Mouse (Mus musculus) ovary, postnatal 14 days (tissue): ENCODE data around the gene 1700009N14Rik.

Experiments
- DNase-seq: peaks from one replicate; pipeline ENCODE4 v3.0.0; 2022; ENCODE audit warnings: low spot score

1700009N14Rik gene

DNA sequence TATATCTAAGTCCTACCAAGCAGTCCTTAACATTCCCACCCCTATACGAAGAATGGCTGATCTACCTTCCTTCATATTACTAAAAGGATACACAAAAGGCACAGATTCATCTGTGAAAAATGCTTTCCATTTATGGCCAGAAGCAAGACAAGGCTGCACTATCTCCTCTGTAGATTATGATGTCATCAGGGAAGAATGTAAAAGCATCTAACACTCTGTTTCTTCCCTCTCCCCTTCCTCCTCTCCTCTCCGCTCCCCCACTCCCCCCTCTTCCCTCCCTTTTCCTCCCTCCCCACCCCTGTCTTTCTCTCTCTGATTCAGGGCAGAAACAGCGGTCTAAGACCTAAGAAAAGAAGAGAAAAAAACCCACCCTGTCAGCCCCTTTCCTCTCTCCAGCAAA is at the start of gene 1700009N14Rik:
TSS of gene 1700009N14Rik (plus strand) at position 227 of the 400 bp plus-strand sequence.
- DNase-seq = no peak

DNA sequence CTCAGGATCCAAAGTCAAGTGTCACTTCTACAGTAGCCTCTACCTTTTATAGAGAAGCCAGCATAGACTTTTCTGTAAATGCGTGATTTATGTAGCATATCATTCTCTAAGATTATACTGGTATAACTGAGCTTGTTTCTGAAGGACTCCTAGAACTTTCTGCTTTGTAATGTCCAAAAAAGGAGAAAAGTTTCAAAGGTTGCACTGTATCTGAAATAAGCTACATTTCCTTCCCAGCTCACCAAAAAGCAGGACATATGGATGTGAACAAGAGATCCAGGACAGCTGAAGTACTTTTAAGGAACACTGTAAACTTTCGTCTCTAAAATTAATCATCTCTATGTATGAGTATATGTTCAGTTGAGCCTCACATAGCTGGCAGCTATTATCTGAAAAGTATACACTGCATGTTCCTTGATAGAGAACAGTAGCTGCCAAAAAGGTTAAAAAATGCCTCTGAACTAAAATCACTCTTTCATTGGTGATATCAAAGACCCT is 12.2 kb upstream of the 1700009N14Rik start:
- no peak for DNase-seq

DNA sequence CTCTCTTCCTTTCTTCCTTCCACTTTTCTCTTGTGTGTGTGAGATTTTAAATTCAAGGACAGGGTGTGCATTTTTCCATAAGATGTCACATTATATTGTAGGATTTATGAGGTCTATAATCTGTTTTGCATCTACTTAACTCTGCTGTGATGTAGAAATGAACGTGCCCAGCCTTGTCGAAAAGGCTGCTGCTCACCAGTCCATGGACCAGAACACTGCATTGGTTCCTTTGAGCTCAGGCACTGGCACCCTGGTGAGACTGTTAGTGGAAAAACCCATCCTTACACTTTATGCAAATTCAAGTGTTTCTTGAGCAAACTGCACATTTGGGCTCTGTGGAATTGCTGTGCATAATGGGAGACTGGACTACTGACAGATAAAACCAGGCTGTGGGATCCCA is 24.2 kb downstream of the 1700009N14Rik start:
- DNase-seq = no peak

DNA sequence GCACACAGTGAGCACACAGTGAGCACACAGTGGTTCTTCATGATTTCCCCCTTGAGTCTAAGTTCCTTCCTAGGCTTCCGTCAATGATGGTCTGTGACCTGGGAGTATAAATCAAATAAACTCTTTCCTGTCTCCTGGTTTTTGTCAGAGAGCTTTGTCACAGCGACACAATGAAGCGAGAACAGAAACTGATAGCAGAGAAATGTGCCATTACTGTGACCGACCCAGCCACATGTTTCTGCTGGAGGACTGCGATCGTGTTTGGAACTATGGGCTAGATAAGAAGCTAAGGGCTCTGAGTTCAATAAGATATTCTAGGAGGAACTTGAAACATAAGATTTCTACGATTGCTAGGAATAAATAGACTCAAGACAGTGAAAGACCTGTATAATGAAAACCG is 36.3 kb downstream of the 1700009N14Rik start:
- DNase-seq = no peak

DNA sequence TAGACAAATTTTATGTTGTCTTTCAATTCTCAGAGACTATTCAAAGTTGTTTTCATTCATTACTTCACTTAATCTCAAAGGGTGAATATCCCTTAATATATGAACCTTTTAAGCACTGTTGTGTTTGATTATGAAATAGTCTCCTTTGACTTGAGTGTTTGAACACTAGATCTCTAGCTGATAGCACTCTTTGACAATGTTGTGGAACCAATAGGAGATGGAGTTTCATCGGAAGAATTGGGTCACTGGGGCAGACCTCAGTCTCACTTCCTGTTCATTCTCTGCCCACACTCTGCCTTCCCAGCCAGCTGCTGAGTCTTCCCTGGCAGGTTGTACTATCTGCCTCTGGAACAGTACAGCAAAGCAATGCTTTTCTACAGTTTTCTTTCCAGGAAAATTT is 43.5 kb downstream of the 1700009N14Rik start:
- no peak for DNase-seq

DNA sequence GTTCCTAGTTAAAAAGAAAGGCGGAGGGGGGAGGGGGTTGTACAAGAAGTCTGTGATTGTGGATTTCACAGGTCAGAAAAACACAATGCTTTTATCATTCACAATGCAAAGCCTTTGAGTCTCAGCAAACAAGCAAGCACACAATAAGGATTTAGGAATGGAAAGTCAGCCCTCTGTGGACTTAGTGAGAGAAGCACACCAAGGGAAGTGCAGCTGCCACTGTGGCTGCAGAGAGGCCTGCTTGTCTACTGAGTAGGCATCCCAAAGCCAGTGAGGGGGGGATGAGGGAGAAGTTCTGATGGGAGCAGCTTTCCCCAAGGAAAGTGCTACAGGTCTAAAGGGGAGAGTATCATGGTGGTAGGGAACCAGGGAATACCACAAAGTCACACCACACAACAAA is 45.8 kb downstream of the 1700009N14Rik start:
- DNase-seq = no peak
